Mouse (Mus musculus) kidney, postnatal 0 days (tissue): ENCODE measurements around the gene Laptm4a. TPM values are rescaled to one million over a fixed set of nuclear protein-coding genes. Genes with fewer than 3 reads are reported as not detected.
A peak's percentile ranks its signal among the peaks of the same experiment; 100 is the strongest.
"Not testable (repeated sequence)": the region's sequence is repeated elsewhere in the genome, so short reads cannot be mapped to it uniquely, and the experiment has no call there.

Source experiments
- ATAC-seq: fragments of 200-750 bp; cut with Nextera tagmentation; replicated peaks from 2 replicates; pipeline ENCODE4 v1.8.0; 2017; ENCODE audit warnings: low read depth, moderate number of reproducible peaks, moderate TSS enrichment, moderate library complexity; ENCODE audit not compliant: low FRiP score
- DNase-seq: peaks from one replicate; pipeline ENCODE4 v3.0.0-alpha.2; 2016; ENCODE audit warnings: low spot score
- H3K27ac ChIP-seq: fragments of 300-500 bp; sonication (generic); 2 replicates; pipeline ENCODE4 v1.5.1; 2014; ENCODE audit warnings: mild to moderate bottlenecking
- H3K27me3 ChIP-seq: fragments of 300-500 bp; sonication (generic); 2 replicates; pipeline ENCODE4 v1.6.1; 2014; ENCODE audit warnings: low read length, mixed read lengths; ENCODE audit not compliant: insufficient read depth
- H3K36me3 ChIP-seq: fragments of 300-500 bp; sonication (generic); 2 replicates; pipeline ENCODE4 v1.6.1; 2014; ENCODE audit warnings: low read length, mixed read lengths; ENCODE audit not compliant: insufficient read depth
- H3K4me1 ChIP-seq: fragments of 300-500 bp; sonication (generic); replicated peaks from 2 replicates; pipeline ENCODE4 v1.6.1; 2014; ENCODE audit warnings: antibody characterized with exemption, low read length, mixed read lengths; ENCODE audit not compliant: insufficient read depth
- H3K4me2 ChIP-seq: fragments of 300-500 bp; sonication (generic); 2 replicates; pipeline ENCODE4 v1.6.1; 2014; ENCODE audit warnings: mild to moderate bottlenecking, low read length, moderate library complexity, mixed read lengths
- H3K4me3 ChIP-seq: fragments of 300-500 bp; sonication (generic); replicated peaks from 2 replicates; pipeline ENCODE4 v1.5.1; 2014; ENCODE audit warnings: low read depth, low read length
- H3K9ac ChIP-seq: fragments of 300-500 bp; sonication (generic); 2 replicates; pipeline ENCODE4 v1.6.1; 2014; ENCODE audit warnings: low read depth, low read length
- H3K9me3 ChIP-seq: fragments of 300-500 bp; sonication (generic); replicated peaks from 2 replicates; pipeline ENCODE4 v1.6.1; 2016; ENCODE audit warnings: low read length, inconsistent platforms, mixed read lengths
- CTCF ChIP-seq: IDR thresholded peaks from 2 replicates; pipeline ENCODE4 v1.5.1; 2016; ENCODE audit warnings: antibody characterized with exemption, low read depth, mild to moderate bottlenecking, moderate library complexity
- WGBS: fragments of 180-500 bp; shearing (Covaris S2); extraction: QIAGEN DNeasy Blood & Tissue Kit; methylation state at CpG from one replicate; pipeline ENCODE4 v1.1.7; 2014; 5-methylcytosine and 5-hydroxymethylcytosine counted together
- polyA plus RNA-seq: library from polyadenylated mRNA; unstranded; fragments of >200 nt; fragmentation: Nextera tagmentation; extraction: Ambion mirVana; gene quantifications from 2 replicates; pipeline ENCODE4 v1.2.1, GENCODE M21; 2015

The Laptm4a gene
- polyA plus RNA-seq, 1 experiment from 2014 or later = 446 TPM

GRCm38 (mm10) chr12:8928766-8929165 is 7.3 kb downstream of the Laptm4a start:
- H3K27me3 ChIP-seq = no peaks in the 10 kb centered on the region
- DNase-seq (no peak), ATAC-seq (no peak)
- H3K36me3 ChIP-seq = 0 out of 2 replicates have a peak, but pooled peaks cover 12% of the 10 kb centered on the region
- H3K4me1 ChIP-seq = peaks cover 18% of the 10 kb centered on the region
- WGBS = 78% methylated on average over 4 of the region's 4 CpGs
- H3K4me3 ChIP-seq = no peak overlapping the region
- no peak for TF ChIP-seq CTCF
- no peak overlapping the region for H3K27ac ChIP-seq
- H3K9me3 ChIP-seq = no peaks in the 10 kb centered on the region
- no peak overlapping the region for H3K9ac ChIP-seq
- no peak overlapping the region for H3K4me2 ChIP-seq

DNA sequence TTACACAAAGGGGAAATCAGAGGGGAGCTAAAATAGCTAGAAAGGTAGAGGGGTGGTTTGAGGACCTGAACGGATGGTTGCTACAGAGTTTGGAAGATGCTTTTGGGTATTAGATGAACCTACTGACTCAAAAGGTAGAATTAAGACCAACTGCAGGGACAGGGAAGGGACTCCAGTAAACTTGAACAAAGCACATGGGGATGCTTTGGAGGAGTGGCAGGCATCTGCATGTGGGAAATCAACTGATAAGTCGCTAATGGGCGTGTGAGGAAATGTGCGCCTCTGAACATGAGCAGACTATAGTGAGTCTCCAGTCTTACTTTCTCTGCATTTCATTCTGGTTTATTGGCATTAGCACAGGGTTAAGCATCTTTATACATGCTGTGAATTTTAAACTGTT is 9.6 kb downstream of the Laptm4a start:
- no peak overlapping the region for H3K9ac ChIP-seq
- no peak overlapping the region for H3K27ac ChIP-seq
- peaks cover 9% of the 10 kb centered on the region; the same call in 1 of the 2 replicates for H3K4me1 ChIP-seq
- ATAC-seq (no peak), DNase-seq (no peak)
- peaks cover 20% of the 10 kb centered on the region for H3K36me3 ChIP-seq
- no peak overlapping the region for H3K4me2 ChIP-seq
- H3K9me3 ChIP-seq = no peaks in the 10 kb centered on the region
- H3K4me3 ChIP-seq = no peak overlapping the region
- no peaks in the 10 kb centered on the region for H3K27me3 ChIP-seq
- no peak for TF ChIP-seq CTCF
- 86% methylated on average over 4 of the region's 4 CpGs for WGBS

DNA sequence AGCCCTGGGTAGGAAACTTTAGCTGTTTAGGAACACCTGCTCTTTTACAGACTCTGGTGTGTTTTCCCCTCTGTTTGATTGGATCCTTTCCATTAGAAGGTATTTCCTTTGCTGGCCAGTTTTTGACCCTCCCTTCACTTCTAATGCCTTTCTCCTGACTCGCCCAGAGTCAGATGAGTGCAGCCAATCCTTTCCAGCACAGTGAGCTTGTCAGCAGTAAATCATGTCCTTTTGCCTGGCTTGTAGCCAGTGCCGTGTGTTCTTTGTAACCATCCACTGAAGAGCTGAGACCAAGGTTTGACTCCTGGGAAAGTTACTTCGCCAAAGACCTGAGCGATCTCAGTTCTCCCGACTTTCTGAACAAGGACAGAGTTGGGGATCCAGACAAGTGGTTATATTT is 13.9 kb downstream of the Laptm4a start:
- WGBS = 27% methylated on average over 5 of the region's 5 CpGs
- ATAC-seq = peak; percentile 88
- no peak overlapping the region for H3K27ac ChIP-seq

GRCm38 (mm10) chr12:8936210-8936609 is 14.7 kb downstream of the Laptm4a start:
- H3K27ac ChIP-seq, ATAC-seq, H3K4me2 ChIP-seq, H3K27me3 ChIP-seq, H3K4me3 ChIP-seq, DNase-seq, H3K4me1 ChIP-seq, H3K9me3 ChIP-seq, H3K9ac ChIP-seq: not testable (repeated sequence)
- peaks cover 41% of the 10 kb centered on the region for H3K36me3 ChIP-seq
- WGBS = 61% methylated on average over 4 of the region's 4 CpGs
- TF ChIP-seq CTCF = peak; percentile 65

More for the DNA sequence above, 13.9 kb downstream of the Laptm4a start:
- Histone ChIP-seq H3K4me3 (no peak overlapping the region), H3K4me1 (no peaks in the 10 kb centered on the region), H3K9ac (no peak overlapping the region), H3K9me3 (no peaks in the 10 kb centered on the region), H3K27me3 (no peaks in the 10 kb centered on the region), H3K36me3 (peaks cover 42% of the 10 kb centered on the region), H3K4me2 (no peak overlapping the region)
- peak; percentile 83 for DNase-seq
- no peak for TF ChIP-seq CTCF

DNA sequence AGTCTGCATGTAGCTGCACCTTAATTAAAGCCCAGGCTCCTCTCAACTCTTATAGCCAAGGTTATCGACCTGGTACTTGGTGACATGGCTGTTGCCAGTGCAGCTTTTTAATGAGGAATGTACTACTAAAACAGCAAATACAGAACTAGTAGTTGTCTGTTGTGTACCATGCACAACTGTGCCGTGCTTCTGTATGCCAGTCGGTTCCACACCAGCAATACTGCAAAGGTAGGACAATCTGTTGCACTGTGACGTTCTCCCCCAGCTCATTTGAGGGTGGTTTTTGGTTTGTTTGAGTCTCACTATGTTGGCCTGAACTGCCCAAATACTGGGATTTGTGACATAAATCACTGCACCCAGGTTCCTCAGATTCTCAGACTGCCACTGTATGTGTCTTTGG is 18.0 kb downstream of the Laptm4a start:
- ATAC-seq = no peak

DNA sequence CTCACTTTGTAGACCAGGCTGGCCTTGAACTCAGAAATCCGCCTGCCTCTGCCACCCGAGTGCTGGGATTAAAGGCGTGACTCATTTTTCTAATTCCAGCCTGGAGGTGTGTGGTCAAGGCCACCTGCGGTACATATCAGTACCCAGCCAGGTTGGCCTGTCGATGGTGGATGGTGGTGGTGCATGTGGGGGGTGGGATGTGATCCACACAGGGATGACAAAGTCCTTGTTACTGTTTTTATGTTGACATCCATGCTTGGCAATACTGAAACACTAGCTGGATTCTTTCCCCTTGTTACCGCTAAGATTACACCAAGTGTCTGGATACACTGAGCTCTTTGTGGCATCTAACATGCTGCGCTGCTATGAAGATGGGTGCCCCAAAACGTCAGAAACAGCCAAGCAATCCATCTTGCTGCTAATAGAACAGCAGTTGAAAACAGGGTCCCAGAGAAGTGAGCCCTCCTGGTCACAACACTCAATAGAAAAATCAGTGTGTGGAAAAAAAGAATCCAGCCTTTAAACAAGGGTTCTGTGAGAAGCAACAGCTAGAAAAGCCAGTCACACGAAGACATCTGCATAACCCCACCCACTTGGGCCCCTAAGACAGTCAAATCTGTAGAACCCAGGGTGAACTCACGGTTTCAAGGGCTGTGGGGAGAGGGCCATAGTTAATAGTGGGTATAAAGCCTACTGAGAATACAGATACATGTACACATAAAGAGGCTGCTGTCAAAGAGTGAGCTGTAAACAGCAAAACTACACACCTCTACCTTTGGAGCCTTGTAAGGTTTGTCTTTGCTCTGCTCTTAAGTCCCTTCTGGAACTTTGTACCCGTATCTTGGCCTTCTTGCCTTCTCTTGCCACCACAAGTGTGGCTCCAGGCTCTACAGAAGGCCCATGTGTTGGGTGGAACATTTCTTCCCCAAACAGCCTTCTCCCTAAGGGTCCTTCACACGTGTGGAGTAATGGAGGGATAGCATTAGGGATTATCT is 18.8 kb downstream of the Laptm4a start:
- no peak overlapping the region for H3K4me3 ChIP-seq
- no peaks in the 10 kb centered on the region for H3K9me3 ChIP-seq
- H3K27ac ChIP-seq = no peak overlapping the region
- WGBS = 69% methylated on average over 12 of the region's 12 CpGs
- no peaks in the 10 kb centered on the region for H3K27me3 ChIP-seq
- DNase-seq (no peak), ATAC-seq (no peak)
- H3K9ac ChIP-seq = no peak overlapping the region
- peaks cover 29% of the 10 kb centered on the region for H3K36me3 ChIP-seq
- H3K4me1 ChIP-seq = no peaks in the 10 kb centered on the region
- H3K4me2 ChIP-seq = no peak overlapping the region
- no peak for TF ChIP-seq CTCF

More for the DNA sequence above, 18.0 kb downstream of the Laptm4a start:
- no peak overlapping the region for H3K27ac ChIP-seq
- TF ChIP-seq CTCF = no peak
- H3K27me3 ChIP-seq = no peaks in the 10 kb centered on the region
- H3K36me3 ChIP-seq = peaks cover 32% of the 10 kb centered on the region
- WGBS = 93% methylated on average over 4 of the region's 4 CpGs
- H3K4me2 ChIP-seq = no peak overlapping the region
- no peaks in the 10 kb centered on the region for H3K4me1 ChIP-seq
- H3K4me3 ChIP-seq = no peak overlapping the region
- no peak overlapping the region for H3K9ac ChIP-seq
- no peak for DNase-seq
- H3K9me3 ChIP-seq = no peaks in the 10 kb centered on the region
